Mouse (Mus musculus): ENCODE results near the gene Abhd2. TPM values are rescaled to one million over a fixed set of nuclear protein-coding genes. Genes with fewer than 3 reads are reported as not detected.

Abhd2 gene
- polyA plus RNA-seq (2012; rRNA removed), result 14.3 and 15.1 TPM in 2 replicates

DNA sequence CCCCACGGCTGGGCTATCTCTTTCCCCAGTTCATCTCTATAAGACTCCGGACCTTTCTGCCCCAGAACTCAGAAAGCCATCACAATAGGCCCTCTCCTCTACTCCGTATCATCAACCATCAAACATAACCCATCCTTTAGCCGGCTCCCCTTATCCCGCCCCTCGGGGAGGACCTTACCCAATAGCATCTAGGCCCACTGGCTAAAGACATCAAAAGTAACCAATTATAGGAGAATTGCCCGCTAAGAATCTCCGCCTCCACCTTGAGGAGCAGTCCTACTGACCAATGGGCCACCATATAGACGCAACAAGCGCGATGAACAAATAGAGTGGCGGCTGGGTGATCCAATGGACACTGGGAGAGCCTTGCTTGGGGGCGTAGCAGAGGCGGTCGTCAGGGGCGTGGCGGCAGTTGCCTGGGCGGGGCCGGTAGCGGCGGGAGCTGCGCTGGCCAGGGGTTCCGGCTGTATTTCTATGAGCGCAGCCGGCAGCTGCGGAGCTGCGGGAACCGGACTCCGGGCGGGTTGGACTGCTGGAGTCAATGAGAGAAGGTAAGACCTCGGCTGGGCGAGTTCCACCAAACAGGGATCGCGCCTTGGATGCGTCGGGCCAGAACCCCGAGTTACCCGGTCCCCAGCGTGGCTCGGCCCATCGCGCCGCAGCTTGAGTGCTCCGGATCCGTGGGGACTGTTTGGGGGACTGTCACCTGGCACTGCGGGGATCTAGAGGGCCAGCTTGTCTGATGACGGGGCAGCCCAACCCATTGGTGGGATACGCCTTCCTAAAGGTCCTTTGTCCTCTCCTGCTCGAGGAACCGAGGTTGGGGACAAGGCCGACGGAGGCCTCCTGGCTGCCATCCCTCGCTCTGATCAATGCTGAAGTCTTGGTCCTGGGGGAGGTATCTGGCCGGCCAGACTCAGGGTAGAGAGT lies at the start of gene Abhd2:
Gene Abhd2, plus strand, starts transcription at position 411 of the 930 bp plus-strand sequence.

DNA sequence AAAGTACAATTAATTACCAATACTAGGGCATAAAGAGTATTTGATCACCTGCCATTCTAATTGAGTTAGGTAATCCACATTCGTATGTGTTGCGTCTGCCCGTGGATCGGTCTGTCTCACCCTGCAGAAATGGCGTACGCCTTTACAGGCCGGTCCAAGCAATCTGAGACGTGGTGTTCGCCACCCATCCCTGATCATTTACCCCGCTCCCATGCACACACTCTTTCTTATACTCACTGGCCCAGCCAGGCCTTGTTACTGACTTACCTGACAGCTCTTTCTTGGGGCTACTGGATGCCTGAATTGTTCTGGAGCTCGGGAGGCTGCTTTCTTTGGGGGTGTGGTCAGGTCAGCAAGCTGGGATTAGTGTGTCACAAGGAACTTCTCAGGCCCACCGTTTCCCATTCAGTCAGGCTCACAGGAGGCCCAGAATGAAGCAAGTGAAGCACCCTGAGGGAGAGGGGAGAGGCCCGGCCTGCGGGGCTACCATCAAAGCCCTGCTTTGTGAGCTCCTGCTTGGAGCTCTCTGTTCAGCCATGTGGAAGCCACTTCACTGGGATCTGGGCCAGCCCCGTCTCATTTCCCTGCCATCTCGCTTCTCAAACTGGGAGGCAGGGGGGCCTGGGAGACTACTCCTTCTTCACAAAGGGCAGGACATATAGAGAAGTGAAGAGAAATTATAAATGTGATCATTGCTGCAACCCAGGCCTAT lies 113.6 kb downstream of the Abhd2 start, which contains the start of gene Rlbp1:
Gene Rlbp1, minus strand, starts transcription at position 627 of the 712 bp plus-strand sequence.

DNA sequence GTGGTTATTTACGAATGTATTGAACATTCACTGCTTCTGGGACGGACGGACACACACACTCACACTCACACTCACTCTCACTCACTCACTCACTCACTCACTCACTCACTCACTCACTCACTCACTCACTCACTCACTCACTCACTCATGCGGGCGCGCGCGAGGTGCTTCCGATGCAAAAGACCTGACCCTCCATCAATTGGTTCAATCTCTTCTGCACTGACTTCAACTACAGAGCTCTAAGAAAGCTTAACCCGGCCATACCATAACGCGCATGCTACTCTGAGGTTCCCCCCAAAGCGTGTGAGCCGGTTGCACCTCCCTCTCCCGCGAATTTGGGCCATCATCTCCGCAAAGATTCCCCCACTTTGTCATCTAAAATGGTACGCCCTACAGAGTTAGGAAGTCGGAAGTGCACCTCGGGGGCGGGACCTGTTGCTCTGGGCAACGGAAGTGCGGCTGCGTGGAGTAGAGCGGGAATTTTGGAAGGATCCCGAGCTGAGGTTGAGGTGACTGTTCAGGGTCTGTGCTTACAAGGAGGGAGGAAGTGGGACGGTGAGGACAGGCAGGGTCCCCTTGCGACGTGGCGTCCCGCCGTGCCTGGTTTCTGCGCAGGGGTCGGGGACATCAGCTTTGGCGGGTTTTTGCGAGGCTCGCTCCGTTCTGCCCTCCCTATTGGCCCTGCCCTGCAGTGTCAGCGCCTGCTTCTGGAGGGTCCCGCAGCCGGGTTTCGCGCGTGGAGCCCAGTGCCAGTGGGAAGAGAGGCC lies 119.1 kb downstream of the Abhd2 start, which contains the start of gene Fanci:
Gene Fanci, plus strand, starts transcription at position 47 of the 767 bp plus-strand sequence.

Other genes with a start within 250 kb of the Abhd2 start
- gene Acan, start 219.7 kb upstream of the Abhd2 start, polyA plus RNA-seq (2012; rRNA removed), result 2.7 and 43.9 TPM in 2 replicates
- 2.1 and 2.6 TPM in 2 replicates for gene Hapln3, start 142.2 kb upstream of the Abhd2 start, polyA plus RNA-seq (2012; rRNA removed)
- 92.3 and 99.0 TPM in 2 replicates for gene Mfge8, start 124.1 kb upstream of the Abhd2 start, polyA plus RNA-seq (2012; rRNA removed)
- 27.0 and 45.6 TPM in 2 replicates for gene Rlbp1, start 113.8 kb downstream of the Abhd2 start, polyA plus RNA-seq (2012; rRNA removed)
- gene Fanci, start 118.7 kb downstream of the Abhd2 start, polyA plus RNA-seq (2012; rRNA removed), result 3.9 and 5.5 TPM in 2 replicates
- gene Polg, start 193.2 kb downstream of the Abhd2 start, polyA plus RNA-seq (2012; rRNA removed), result 50.3 and 54.1 TPM in 2 replicates

All from central nervous system, embryonic 14 days (tissue).